Mouse (Mus musculus) pancreas, adult 10 weeks (tissue): ENCODE results near the gene Kl. TPM values are rescaled to one million over a fixed set of nuclear protein-coding genes. Genes with fewer than 3 reads are reported as not detected.

Experiments used
- polyA plus RNA-seq: library from polyadenylated mRNA; stranded (reverse); fragments of 350-450 nt; fragmentation: Illumina TruSeq; extraction: RNeasy Lipid Tissue Mini Kit (QIAGEN cat#74804); gene quantifications from one replicate; pipeline ENCODE4 v1.2.3, GENCODE M21; 2015; ENCODE audit warnings: low read depth, low replicate concordance; ENCODE audit not compliant: insufficient read depth

Gene Kl
- 0.70 TPM for polyA plus RNA-seq

DNA sequence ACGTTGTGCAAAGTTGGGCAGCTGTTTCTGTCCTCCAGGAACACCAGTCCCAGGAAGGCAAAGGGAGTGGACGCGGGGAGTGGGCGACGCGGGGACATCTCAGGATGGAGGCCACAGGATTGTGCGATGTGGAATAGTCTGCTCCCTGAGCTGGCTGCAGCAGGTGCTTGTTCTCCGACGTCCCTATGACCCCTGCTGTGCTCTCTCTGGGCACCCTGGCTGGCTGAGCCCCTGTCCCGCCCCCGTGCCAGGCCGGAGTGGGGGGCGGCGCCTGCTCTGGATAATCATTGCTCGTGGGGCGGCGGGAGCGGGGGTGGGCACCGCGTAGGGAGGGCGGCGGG is at the start of gene Kl:
Gene Kl (plus strand): TSS at position 280 of the 341 bp plus-strand sequence.

